Mouse (Mus musculus) heart, adult 2 months (tissue): ENCODE results near the gene Rab7b.

Source experiments
- EP300 ChIP-seq: fragments of 200-500 bp; IDR thresholded peaks from 2 replicates; pipeline ENCODE4 v1.6.1; 2011; ENCODE audit warnings: low read depth, low read length, control low read depth; ENCODE audit not compliant: insufficient read depth
- POLR2A ChIP-seq: fragments of 200-500 bp; IDR thresholded peaks from 2 replicates; pipeline ENCODE4 v1.6.1; 2011; ENCODE audit warnings: mild to moderate bottlenecking, low read depth, low read length, control low read depth; ENCODE audit not compliant: insufficient read depth

DNA sequence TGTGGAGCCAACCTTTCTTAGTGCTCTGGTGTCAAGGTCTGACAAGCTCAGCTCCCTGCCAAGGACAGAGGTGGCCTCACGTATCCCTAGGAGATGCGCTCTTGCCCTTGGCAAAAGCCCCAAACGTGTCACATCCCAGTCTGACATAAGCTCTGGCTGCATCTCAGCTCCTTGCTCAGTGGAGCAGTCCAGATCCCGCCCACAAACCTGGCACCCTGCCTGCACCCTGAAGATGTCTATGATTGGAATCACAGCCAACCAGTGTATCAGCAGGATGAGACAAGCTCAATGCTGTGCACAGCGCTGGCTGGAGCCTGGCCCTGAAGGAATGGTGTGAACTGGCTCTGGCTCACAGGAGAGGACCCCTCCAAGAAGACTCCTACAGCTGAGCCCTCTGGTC, 48.8 kb downstream of the Rab7b start:
- no peak for TF ChIP-seq EP300
- TF ChIP-seq POLR2A: no peak
